Mouse (Mus musculus) kidney, postnatal 36 days (tissue): ENCODE data around the gene Rap1gap2.
A peak's percentile ranks its signal among the peaks of the same experiment; 100 is the strongest.

Experiments
- DNase-seq, 2 experiments: peaks; one replicate each; pipeline ENCODE4 v3.0.0; 2021 to 2022; ENCODE audit warnings: mixed read lengths in 2 of 2

Gene Rap1gap2

GRCm38 (mm10) chr11:74610545-74611176, at the start of gene Rap1gap2:
Gene Rap1gap2, minus strand, starts transcription at chr11:74610915.
- peak in 1 of 2 experiments; percentile 16 for DNase-seq

DNA sequence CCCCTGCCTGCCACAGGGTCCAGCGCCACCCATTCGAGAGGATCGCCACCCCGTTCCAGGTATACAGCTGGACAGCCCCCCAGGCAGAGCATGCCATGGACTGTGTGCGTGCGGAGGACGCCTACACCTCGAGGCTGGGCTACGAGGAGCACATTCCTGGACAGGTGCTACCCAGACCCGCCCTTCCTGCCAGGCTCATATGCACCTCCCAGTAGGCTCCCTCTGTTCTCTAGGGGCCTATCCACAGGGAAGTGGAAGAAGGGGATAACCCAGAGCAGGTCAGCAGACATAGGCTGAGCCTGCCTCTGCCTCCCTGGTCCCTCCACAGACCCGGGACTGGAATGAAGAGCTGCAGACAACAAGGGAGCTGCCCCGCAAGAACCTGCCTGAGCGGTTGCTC, 49.6 kb upstream of the Rap1gap2 start:
- no peak for DNase-seq

DNA sequence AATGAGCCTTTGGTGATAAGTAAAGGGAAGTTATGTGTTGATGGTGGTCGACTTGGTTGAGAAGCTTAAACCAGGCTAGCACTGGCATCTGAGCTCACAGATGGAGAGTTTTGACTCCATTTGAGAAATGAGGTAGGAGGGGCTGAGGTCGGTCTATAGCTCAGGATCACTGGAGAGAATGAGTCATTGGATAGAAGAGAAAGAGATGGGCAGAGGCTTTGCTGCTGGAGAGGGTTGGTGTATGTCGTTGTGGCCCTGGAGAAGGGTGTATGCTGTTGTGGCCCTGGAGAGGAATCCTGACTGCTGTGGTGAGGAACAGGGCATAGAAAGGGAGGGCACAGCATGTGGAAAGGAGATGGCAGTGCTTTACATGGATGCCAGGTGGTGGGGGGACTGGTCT, 45.2 kb upstream of the Rap1gap2 start:
- DNase-seq, result no peak

GRCm38 (mm10) chr11:74653385-74653784, 42.7 kb upstream of the Rap1gap2 start:
- DNase-seq, result peak; percentile 13 to 40

GRCm38 (mm10) chr11:74652791-74653191, 42.1 kb upstream of the Rap1gap2 start:
- DNase-seq, result peak; percentile 81 to 84

DNA sequence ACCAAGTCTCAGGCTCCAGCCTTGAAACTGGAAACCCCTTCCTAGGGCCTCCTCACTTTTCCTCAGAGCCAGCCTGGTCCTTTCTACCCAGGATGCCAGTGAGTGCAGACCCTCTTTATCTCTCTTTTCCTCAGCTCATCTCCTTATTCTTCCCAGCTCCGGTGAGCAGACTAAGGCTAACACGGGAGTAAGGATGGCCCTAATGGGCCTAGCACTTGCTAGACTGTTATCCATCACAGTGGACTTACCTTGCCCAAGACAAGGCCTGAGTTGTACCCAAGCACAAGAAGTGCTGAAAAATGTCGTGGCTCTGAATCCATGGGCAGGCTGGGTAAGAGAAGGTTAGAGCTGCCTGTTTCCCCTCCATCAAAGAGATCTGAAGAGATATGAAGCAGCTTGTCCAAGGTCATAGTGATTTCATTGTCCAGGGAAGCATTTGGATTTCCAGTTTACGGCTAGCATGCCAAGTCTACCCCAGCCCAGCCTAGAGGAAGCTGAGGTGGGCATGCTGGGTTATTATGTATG, 39.9 kb upstream of the Rap1gap2 start:
- DNase-seq, result no peak

- DNase-seq, result peak; percentile 81 to 91
Observed at GRCm38 (mm10) chr11:74649647-74650551, 39.2 kb upstream of the Rap1gap2 start.

DNA sequence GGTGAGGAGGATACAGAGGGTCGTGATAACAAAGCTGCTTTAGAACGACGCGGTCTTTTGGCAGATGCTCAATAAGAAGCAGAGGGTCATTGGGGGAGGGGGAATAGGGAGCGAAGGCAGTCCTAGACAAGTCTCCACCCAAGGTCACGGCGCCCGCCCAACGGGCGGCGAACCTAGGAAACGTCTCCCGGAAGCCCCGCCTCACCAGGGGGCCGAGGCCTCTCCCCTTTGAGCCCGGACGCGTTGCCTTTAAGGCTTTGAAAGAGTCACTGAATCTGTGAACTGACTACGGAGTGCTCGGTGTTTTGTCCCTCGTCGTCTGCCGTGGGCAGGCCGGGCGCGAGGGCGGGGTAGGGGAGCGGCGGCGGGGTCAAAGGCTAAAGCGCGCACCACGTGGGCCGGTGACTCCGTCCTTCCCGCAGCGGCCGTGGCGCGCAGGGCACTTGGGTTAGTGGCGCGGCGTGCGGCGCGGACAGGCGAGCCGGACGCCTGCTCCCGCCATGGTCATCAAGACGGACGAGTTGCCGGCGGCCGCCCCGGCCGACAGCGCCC, 38.5 kb upstream of the Rap1gap2 start, which contains the start of gene Cluh:
TSS of gene Cluh (plus strand) at position 401 of the 552 bp plus-strand sequence.
- peak; percentile 99 for DNase-seq

DNA sequence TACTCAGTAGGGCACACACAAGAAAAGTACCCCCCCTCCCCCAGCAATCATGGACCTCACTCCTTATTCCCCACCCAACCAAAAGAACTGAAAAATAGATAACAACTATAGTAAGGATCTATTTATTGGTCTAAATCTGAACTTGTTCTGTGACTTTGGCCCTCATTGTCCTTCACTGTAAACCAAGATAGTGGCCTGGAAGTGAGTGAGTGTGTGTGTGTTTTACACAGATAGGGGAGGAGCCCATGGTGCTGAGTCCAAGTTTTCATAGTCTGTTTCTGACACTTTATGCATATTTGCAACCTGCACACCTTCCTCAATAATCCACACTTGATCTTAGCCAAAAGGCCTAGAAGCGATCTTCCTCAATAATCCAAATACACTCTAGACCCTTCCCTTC, 38.0 kb upstream of the Rap1gap2 start:
- DNase-seq, result no peak

DNA sequence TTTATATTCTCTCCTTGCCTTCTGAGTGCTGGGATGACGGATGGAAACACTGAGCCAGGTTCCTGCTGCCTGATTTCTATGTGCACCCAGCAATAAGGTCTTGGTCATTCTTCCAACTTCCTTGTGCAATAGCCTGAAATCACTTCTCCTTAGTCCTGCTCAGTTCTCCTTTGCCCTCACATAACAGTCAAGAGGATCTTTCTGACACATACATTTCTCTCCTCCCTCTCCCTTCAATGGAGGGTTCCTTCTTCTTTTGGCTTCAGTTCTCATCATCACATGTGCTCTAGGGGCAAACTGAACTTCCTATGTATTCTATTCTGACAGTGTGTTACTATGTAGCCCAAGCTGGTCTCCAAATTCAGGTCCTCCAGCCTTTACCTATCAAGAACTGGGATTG, 37.3 kb upstream of the Rap1gap2 start:
- DNase-seq, result no peak

GRCm38 (mm10) chr11:74639628-74640027, 28.9 kb upstream of the Rap1gap2 start:
- no peak for DNase-seq

DNA sequence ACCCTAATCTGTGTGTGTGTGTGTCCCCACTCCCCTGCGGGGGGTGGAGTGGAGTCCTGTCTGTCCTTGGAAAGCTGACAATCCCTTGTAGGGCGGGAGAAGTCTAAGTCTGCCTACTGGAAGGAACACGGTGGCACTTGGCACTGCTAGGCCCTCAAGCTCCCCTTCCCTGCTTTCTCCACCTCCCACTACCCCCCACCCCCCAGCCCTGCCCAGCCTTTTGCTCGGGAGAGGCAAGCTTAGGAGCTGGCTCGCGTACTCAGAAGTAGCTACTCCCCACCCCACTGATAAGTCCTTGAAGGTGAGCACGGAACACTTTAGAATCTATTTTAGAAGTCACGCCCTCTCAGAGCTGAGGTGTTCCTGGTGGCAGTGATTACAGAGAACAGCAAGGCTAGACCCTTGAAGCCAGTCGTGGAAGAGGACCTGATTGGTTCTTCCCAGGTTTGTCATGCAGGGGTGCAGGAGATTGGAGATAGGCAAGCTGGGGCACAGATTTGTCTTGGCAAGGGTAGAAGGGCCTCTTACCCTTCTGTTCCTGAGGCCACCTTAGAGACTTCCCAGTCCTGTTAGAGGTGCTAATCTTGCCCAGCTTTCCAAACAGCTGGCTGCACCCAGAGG, 28.2 kb upstream of the Rap1gap2 start:
- no peak for DNase-seq

GRCm38 (mm10) chr11:74637971-74638790, 27.5 kb upstream of the Rap1gap2 start:
- DNase-seq, result peak; percentile 89 to 93

GRCm38 (mm10) chr11:74637486-74637885, 26.8 kb upstream of the Rap1gap2 start:
- no peak for DNase-seq

GRCm38 (mm10) chr11:74634490-74635275, 24.0 kb upstream of the Rap1gap2 start:
- DNase-seq, result peak; percentile 77 to 80

- DNase-seq, result no peak
Observed at GRCm38 (mm10) chr11:74631880-74632789, 21.4 kb upstream of the Rap1gap2 start.

DNA sequence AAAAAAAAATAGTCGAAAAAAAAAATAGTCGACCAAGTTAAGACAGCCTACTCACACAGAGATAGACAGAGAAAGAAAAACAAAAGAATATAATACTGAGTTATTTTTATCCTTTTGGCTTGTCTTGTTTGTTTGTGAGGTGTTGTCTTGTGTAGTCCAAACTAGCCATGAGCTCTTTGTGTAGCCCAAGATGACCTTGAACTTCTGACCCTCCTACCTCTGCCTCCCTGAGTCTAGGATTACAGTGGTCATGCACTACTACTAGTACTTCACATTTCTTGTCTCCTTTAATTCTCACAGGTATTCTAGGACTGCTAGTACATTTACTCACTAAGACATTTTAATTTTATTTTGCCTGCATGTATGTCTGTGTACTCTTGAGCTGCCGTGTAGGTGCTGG, 16.8 kb upstream of the Rap1gap2 start:
- DNase-seq, result no peak

DNA sequence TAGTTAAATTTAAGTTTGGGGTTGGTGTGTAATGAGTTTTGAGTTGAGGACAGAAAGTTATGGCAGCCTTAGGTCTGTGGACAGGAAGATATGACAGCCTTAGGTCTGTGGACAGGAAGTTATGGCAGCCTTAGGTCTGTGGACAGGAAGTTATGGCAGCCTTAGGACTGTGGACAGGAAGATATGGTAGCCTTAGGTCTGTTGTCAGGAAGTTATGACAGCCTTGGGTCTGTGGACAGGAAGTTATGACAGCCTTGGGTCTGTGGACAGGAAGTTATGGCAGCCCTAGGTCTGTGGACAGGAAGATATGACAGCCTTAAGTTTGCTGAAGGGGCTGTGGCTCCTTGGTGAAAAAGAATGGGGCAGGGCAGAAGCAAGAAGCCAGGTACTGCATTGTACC, 14.6 kb upstream of the Rap1gap2 start:
- no peak for DNase-seq

DNA sequence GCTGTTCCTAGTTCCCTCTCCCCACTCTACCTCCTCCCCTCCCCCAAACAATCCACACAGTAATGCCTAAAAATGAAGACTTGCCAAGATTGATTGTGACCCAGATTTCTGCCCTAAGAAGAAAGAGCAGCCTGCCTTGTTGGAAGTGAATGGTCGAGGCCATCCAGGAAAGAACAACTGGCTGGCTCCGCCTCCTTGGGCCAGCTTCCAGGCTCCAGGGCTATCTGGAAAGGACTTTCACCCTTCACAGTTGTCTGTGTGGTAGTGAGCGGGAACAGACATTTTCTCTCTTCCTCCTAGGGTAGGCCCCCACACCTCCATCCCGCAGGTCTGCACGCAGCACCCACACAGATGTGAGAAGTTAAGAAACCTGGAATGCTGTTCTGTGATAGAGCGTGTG, 13.0 kb upstream of the Rap1gap2 start:
- DNase-seq, result peak; percentile 82 to 92
